Mouse (Mus musculus): ENCODE measurements around the gene Ssbp2. TPM values are rescaled to one million over a fixed set of nuclear protein-coding genes. Genes with fewer than 3 reads are reported as not detected.

Gene Ssbp2
- polyA plus RNA-seq, 1 experiment from 2014 or later: 21.6 TPM

- no peak overlapping the region for H3K9ac ChIP-seq (replicated peaks)
- ATAC-seq (no peak), DNase-seq (no peak)
- no peak overlapping the region for H3K27ac ChIP-seq (ENCODE audit: low read depth)
- H3K4me2 ChIP-seq (ENCODE audit: low read depth, low read length): no peak overlapping the region
- H3K27me3 ChIP-seq (ENCODE audit: insufficient read depth, low read length): no peaks in the 10 kb centered on the region
- H3K36me3 ChIP-seq (replicated peaks; ENCODE audit: insufficient read depth, low read length): no peaks in the 10 kb centered on the region
- H3K9me3 ChIP-seq (ENCODE audit: low read length): no peaks in the 10 kb centered on the region
- no peak overlapping the region for H3K4me3 ChIP-seq (ENCODE audit: low read depth, low read length)
- TF ChIP-seq CTCF (IDR thresholded peaks at IDR 0.05; ENCODE audit: low read depth) (no peak), EP300 (IDR thresholded peaks at IDR 0.05; ENCODE audit: low read depth) (no peak)
- WGBS (ENCODE audit: insufficient replicate concordance): 71% methylated on average over 6 of the region's 6 CpGs
- no peaks in the 10 kb centered on the region for H3K4me1 ChIP-seq (ENCODE audit: insufficient read depth)
Measured at GRCm38 (mm10) chr13:91564047-91564446, 104.0 kb downstream of the Ssbp2 start.

DNA sequence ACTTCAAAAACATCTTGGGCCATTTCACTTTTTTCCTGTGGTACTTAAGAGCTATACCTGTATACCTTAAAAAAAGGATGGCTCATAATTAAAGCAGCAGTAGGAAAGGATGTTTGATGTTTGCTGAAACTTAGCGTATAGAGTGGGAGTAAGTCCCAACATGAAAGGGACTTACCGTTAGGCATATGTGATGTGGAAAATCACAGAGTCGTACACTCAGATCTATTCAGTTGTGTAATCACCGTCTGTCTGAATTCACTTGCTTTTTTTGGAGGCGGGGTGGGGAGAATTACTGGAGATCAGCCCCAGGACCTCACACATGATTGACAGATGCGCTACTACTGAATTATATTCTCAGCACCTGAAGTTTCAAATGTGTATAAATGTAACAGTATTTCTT, 104.7 kb downstream of the Ssbp2 start:
- no peaks in the 10 kb centered on the region for H3K4me1 ChIP-seq (ENCODE audit: insufficient read depth)
- TF ChIP-seq CTCF (IDR thresholded peaks at IDR 0.05; ENCODE audit: low read depth) (no peak), EP300 (IDR thresholded peaks at IDR 0.05; ENCODE audit: low read depth) (no peak)
- H3K9ac ChIP-seq (replicated peaks): no peak overlapping the region
- DNase-seq: no peak
- H3K27me3 ChIP-seq (ENCODE audit: insufficient read depth, low read length): no peaks in the 10 kb centered on the region
- no peaks in the 10 kb centered on the region for H3K36me3 ChIP-seq (replicated peaks; ENCODE audit: insufficient read depth, low read length)
- H3K4me2 ChIP-seq (ENCODE audit: low read depth, low read length): no peak overlapping the region
- no peaks in the 10 kb centered on the region for H3K9me3 ChIP-seq (ENCODE audit: low read length)
- no peak overlapping the region for H3K27ac ChIP-seq (ENCODE audit: low read depth)
- ATAC-seq: no peak
- no peak overlapping the region for H3K4me3 ChIP-seq (ENCODE audit: low read depth, low read length)
- WGBS (ENCODE audit: insufficient replicate concordance): 82% methylated on average over 6 of the region's 6 CpGs

DNA sequence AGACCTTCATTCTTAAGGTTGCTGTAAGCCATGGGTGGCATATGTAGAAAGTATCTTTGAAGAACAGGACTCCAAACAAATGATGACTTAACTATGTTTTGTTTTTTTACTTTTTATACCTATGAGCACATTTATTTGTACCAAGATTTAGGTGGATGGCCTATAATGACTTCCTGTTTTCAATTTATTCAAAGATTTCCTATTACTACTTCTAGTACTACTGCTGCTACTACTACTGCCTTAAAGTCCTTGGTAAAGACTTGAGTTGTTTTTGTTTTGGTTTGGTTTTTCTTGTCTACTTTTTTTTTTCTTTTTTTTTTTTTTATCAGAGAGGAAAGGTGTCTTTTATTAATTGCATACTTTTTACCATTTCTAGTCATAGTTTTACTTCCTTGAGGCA, 121.4 kb downstream of the Ssbp2 start:
- Histone ChIP-seq H3K4me3 (ENCODE audit: low read depth, low read length) (no peak overlapping the region), H3K4me2 (ENCODE audit: low read depth, low read length) (no peak overlapping the region), H3K36me3 (replicated peaks; ENCODE audit: insufficient read depth, low read length) (no peaks in the 10 kb centered on the region), H3K27ac (ENCODE audit: low read depth) (no peak overlapping the region), H3K4me1 (ENCODE audit: insufficient read depth) (no peaks in the 10 kb centered on the region), H3K27me3 (ENCODE audit: insufficient read depth, low read length) (no peaks in the 10 kb centered on the region), H3K9me3 (ENCODE audit: low read length) (no peaks in the 10 kb centered on the region), H3K9ac (replicated peaks) (no peak overlapping the region)
- TF ChIP-seq EP300 (IDR thresholded peaks at IDR 0.05; ENCODE audit: low read depth) (no peak), CTCF (IDR thresholded peaks at IDR 0.05; ENCODE audit: low read depth) (no peak)
- DNase-seq (no peak), ATAC-seq (no peak)

DNA sequence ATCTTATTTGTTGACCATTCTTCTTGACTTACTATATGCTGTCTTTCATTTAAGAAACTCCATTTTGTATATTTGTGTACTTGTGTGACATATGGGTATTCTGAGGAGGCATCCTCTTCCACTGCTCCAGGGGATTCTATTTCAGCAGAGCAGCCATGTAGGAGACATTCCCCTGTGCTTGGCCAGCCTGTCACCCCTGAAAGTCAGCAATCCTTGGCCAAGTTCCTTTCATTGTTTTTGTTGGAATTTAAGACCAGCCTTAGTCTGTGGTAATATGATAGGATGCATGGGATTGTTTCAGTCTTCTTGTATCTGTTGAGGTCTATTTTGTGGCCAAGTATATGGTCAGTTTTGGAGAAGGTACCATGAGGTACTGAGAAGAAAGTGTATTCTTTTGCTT, 122.1 kb downstream of the Ssbp2 start:
- Histone ChIP-seq H3K4me2 (ENCODE audit: low read depth, low read length) (no peak overlapping the region), H3K4me3 (ENCODE audit: low read depth, low read length) (no peak overlapping the region), H3K4me1 (ENCODE audit: insufficient read depth) (no peaks in the 10 kb centered on the region), H3K9me3 (ENCODE audit: low read length) (no peaks in the 10 kb centered on the region), H3K36me3 (replicated peaks; ENCODE audit: insufficient read depth, low read length) (no peaks in the 10 kb centered on the region), H3K27me3 (ENCODE audit: insufficient read depth, low read length) (no peaks in the 10 kb centered on the region), H3K27ac (ENCODE audit: low read depth) (no peak overlapping the region), H3K9ac (replicated peaks) (no peak overlapping the region)
- TF ChIP-seq CTCF (IDR thresholded peaks at IDR 0.05; ENCODE audit: low read depth) (no peak), EP300 (IDR thresholded peaks at IDR 0.05; ENCODE audit: low read depth) (no peak)
- ATAC-seq (no peak), DNase-seq (no peak)

DNA sequence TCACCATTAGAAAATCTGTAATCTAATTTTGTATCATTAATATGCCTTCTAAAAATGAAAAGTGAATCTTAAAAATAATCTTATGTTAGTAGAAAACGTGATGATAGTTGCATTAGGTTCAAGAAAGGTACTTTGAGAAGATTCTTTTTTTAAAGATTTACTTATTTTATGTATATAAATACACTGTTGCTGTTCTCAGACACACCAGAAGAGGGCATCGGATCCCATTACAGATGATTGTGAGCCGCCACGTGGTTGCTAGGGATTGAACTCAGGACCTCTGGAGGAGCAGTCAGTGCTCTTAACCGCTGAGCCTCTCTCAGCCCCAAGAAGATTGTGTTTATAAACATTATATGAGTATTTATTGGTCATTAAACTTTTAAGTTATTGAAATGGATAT, 126.3 kb downstream of the Ssbp2 start:
- Histone ChIP-seq H3K9ac (replicated peaks) (no peak overlapping the region), H3K4me1 (ENCODE audit: insufficient read depth) (no peaks in the 10 kb centered on the region), H3K9me3 (ENCODE audit: low read length) (no peaks in the 10 kb centered on the region), H3K27ac (ENCODE audit: low read depth) (no peak overlapping the region), H3K36me3 (replicated peaks; ENCODE audit: insufficient read depth, low read length) (no peaks in the 10 kb centered on the region), H3K4me3 (ENCODE audit: low read depth, low read length) (no peak overlapping the region), H3K4me2 (ENCODE audit: low read depth, low read length) (no peak overlapping the region), H3K27me3 (ENCODE audit: insufficient read depth, low read length) (no peaks in the 10 kb centered on the region)
- 75% methylated on average over 5 of the region's 5 CpGs for WGBS (ENCODE audit: insufficient replicate concordance)
- TF ChIP-seq CTCF (IDR thresholded peaks at IDR 0.05; ENCODE audit: low read depth): no peak
- no peak for TF ChIP-seq EP300 (IDR thresholded peaks at IDR 0.05; ENCODE audit: low read depth)
- ATAC-seq (no peak), DNase-seq (no peak)

DNA sequence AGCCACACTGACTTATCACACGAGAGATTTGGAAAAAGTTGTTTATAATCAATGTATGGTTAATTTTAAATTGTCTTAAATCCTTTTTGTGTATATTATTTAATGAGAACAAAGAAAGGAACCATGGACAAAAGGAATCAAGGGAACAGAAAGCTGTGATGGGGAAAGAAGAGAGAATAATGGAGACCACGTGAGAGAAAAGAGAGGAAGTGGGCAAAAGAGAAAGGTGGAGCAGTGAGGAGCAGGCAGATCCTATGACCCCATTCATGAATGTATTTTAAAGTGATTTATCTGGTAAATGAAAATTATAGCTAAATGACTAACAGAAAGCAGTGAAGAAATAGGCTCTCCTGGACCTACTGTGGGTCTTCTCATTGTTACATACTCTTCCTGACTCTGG, 128.4 kb downstream of the Ssbp2 start:
- 65% methylated on average over 2 of the region's 2 CpGs for WGBS (ENCODE audit: insufficient replicate concordance)
- DNase-seq (no peak), ATAC-seq (no peak)
- H3K36me3 ChIP-seq (replicated peaks; ENCODE audit: insufficient read depth, low read length): no peaks in the 10 kb centered on the region
- H3K9ac ChIP-seq (replicated peaks): no peak overlapping the region
- H3K9me3 ChIP-seq (ENCODE audit: low read length): no peaks in the 10 kb centered on the region
- no peaks in the 10 kb centered on the region for H3K4me1 ChIP-seq (ENCODE audit: insufficient read depth)
- TF ChIP-seq CTCF (IDR thresholded peaks at IDR 0.05; ENCODE audit: low read depth) (no peak), EP300 (IDR thresholded peaks at IDR 0.05; ENCODE audit: low read depth) (no peak)
- H3K27me3 ChIP-seq (ENCODE audit: insufficient read depth, low read length): no peaks in the 10 kb centered on the region
- H3K27ac ChIP-seq (ENCODE audit: low read depth): no peak overlapping the region
- no peak overlapping the region for H3K4me3 ChIP-seq (ENCODE audit: low read depth, low read length)
- no peak overlapping the region for H3K4me2 ChIP-seq (ENCODE audit: low read depth, low read length)

DNA sequence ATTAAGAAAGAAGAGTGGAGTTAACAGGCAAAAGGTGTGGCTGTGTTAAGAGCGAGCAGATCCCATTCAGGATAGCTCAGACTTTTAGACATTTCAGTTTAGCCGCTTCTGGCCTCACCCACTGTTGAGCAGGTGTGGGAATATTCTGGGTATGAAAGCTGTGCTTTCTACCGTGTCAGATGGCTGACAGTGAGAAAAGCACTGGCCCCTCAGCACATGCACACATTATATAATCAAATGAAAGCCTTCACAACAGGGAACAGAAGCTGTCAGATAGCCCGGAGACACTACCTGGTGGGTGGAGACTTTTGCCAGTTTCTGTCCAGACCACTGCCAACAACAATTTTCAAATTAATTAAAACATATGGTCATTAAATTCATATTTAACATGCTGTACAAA, 131.8 kb downstream of the Ssbp2 start:
- DNase-seq (no peak), ATAC-seq (no peak)
- H3K27me3 ChIP-seq (ENCODE audit: insufficient read depth, low read length): no peaks in the 10 kb centered on the region
- WGBS (ENCODE audit: insufficient replicate concordance): 76% methylated on average over 4 of the region's 4 CpGs
- H3K9ac ChIP-seq (replicated peaks): no peak overlapping the region
- no peaks in the 10 kb centered on the region for H3K9me3 ChIP-seq (ENCODE audit: low read length)
- no peak overlapping the region for H3K4me3 ChIP-seq (ENCODE audit: low read depth, low read length)
- H3K4me1 ChIP-seq (ENCODE audit: insufficient read depth): no peaks in the 10 kb centered on the region
- no peak overlapping the region for H3K4me2 ChIP-seq (ENCODE audit: low read depth, low read length)
- TF ChIP-seq EP300 (IDR thresholded peaks at IDR 0.05; ENCODE audit: low read depth): no peak
- TF ChIP-seq CTCF (IDR thresholded peaks at IDR 0.05; ENCODE audit: low read depth): no peak
- no peaks in the 10 kb centered on the region for H3K36me3 ChIP-seq (replicated peaks; ENCODE audit: insufficient read depth, low read length)
- no peak overlapping the region for H3K27ac ChIP-seq (ENCODE audit: low read depth)
